Mouse (Mus musculus) CH12.LX (cell line): ENCODE measurements at regions not wholly inside any gene's neighbourhood (a gene's known extent, or its start where the extent isn't known, plus 50 kb on each side); places are given as distances from the start of the nearest gene placed in this dataset.
A peak's percentile ranks its signal among the peaks of the same experiment; 100 is the strongest.

Experiments used
- DNase-seq: peaks from one replicate; pipeline ENCODE4 v3.0.0-alpha.2; 2013; ENCODE audit errors: extremely low read depth
- H3K27ac ChIP-seq: 2 replicates; pipeline ENCODE4 v1.5.1; 2012; ENCODE audit warnings: low read depth, mild to moderate bottlenecking, control low read depth, moderate library complexity; ENCODE audit not compliant: insufficient read depth
- H3K27me3 ChIP-seq: replicated peaks from 2 replicates; pipeline ENCODE3; 2012; ENCODE audit warnings: inconsistent platforms
- H3K36me3 ChIP-seq, 2 experiments: replicated peaks in 1 of 2; 2 replicates each; pipeline versions ENCODE3 to v1.6.1; 2012; ENCODE audit warnings: inconsistent platforms in 1 of 2, low read length in 1 of 2, mild to moderate bottlenecking in 1 of 2, mixed read lengths in 1 of 2, moderate library complexity in 1 of 2; ENCODE audit not compliant: control insufficient read depth in 1 of 2, insufficient read depth in 1 of 2
- H3K4me1 ChIP-seq, 2 experiments: 2 replicates each; pipeline ENCODE4 v1.6.1; 2012; ENCODE audit warnings: inconsistent platforms in 1 of 2, moderate library complexity in 1 of 2; ENCODE audit not compliant: insufficient read depth in 2 of 2, control insufficient read depth in 1 of 2
- H3K4me2 ChIP-seq: 2 replicates; pipeline ENCODE4 v1.6.1; 2012; ENCODE audit warnings: low read depth, mild to moderate bottlenecking, control low read depth; ENCODE audit not compliant: poor library complexity, insufficient read depth, severe bottlenecking
- H3K4me3 ChIP-seq, 3 experiments: fragments of 150-350 bp in 1 of 3; sonication (generic) in 1 of 3; replicated peaks in 1 of 3; 2 replicates each; pipeline versions ENCODE3 to v1.5.1; 2011 to 2012; ENCODE audit warnings: low read depth in 2 of 3, low read length in 2 of 3, mild to moderate bottlenecking in 2 of 3, moderate library complexity in 2 of 3, control low read depth in 1 of 3, improper control_type of control experiment in 1 of 3, inconsistent platforms in 1 of 3, mixed read lengths in 1 of 3; ENCODE audit not compliant: poor library complexity in 1 of 3
- H3K79me2 ChIP-seq: replicated peaks from 2 replicates; pipeline ENCODE4 v1.6.1; 2012; ENCODE audit warnings: mild to moderate bottlenecking, moderate library complexity; ENCODE audit not compliant: control insufficient read depth, poor library complexity, insufficient read depth, severe bottlenecking; ENCODE audit errors: extremely low read depth
- H3K9ac ChIP-seq: 2 replicates; pipeline ENCODE4 v1.6.1; 2012; ENCODE audit warnings: low read depth, mild to moderate bottlenecking, control low read depth, moderate library complexity; ENCODE audit not compliant: insufficient read depth
- H3K9me3 ChIP-seq: replicated peaks from 2 replicates; pipeline ENCODE3; 2012; ENCODE audit warnings: low read length, inconsistent platforms, mixed read lengths
- CHD2 ChIP-seq: IDR thresholded peaks from 2 replicates; pipeline ENCODE4 v1.6.1; 2011; ENCODE audit warnings: low read length, improper control_type of control experiment
- CTCF ChIP-seq, 2 experiments: IDR thresholded peaks in 1 of 2; conservative IDR thresholded peaks in 1 of 2; 2 replicates each; pipeline ENCODE4 v1.5.1; 2011 to 2012; ENCODE audit warnings: low read depth in 2 of 2, low read length in 2 of 2, improper control_type of control experiment in 1 of 2, inconsistent platforms in 1 of 2, mild to moderate bottlenecking in 1 of 2, moderate library complexity in 1 of 2
- E2F4 ChIP-seq: IDR thresholded peaks from 2 replicates; pipeline ENCODE4 v1.6.1; 2011; ENCODE audit warnings: low read depth, low read length, improper control_type of control experiment; ENCODE audit not compliant: insufficient replicate concordance
- EP300 ChIP-seq: IDR thresholded peaks from 2 replicates; pipeline ENCODE4 v1.6.1; 2011; ENCODE audit warnings: low read length, improper control_type of control experiment
- HCFC1 ChIP-seq: IDR thresholded peaks from 2 replicates; pipeline ENCODE4 v1.6.1; 2012; ENCODE audit warnings: low read depth, mild to moderate bottlenecking, inconsistent platforms, low read length, improper control_type of control experiment
- MEF2A ChIP-seq: IDR thresholded peaks from 2 replicates; pipeline ENCODE4 v1.6.1; 2014; ENCODE audit warnings: low read depth, mild to moderate bottlenecking, inconsistent platforms, low read length, improper control_type of control experiment, borderline replicate concordance
- MYC ChIP-seq: IDR thresholded peaks from 2 replicates; pipeline ENCODE4 v1.6.1; 2011; ENCODE audit warnings: low read depth, mild to moderate bottlenecking, improper control_type of control experiment, low read length
- PAX5 ChIP-seq: IDR thresholded peaks from 2 replicates; pipeline ENCODE4 v1.6.1; 2012; ENCODE audit warnings: low read length, inconsistent platforms, mixed read lengths
- POLR2AphosphoS2 ChIP-seq: IDR thresholded peaks from 2 replicates; pipeline ENCODE4 v1.6.1; 2011; ENCODE audit warnings: low read depth, low read length, improper control_type of control experiment
- RCOR1 ChIP-seq: conservative IDR thresholded peaks from 2 replicates; pipeline ENCODE4 v1.6.1; 2012; ENCODE audit warnings: low read depth, mild to moderate bottlenecking, inconsistent platforms, low read length, improper control_type of control experiment
- SIN3A ChIP-seq: IDR thresholded peaks from 2 replicates; pipeline ENCODE4 v1.6.1; 2012; ENCODE audit warnings: low read length, improper control_type of control experiment, inconsistent platforms
- USF1 ChIP-seq: IDR thresholded peaks from 2 replicates; pipeline ENCODE4 v1.6.1; 2014; ENCODE audit warnings: low read depth, mild to moderate bottlenecking, inconsistent platforms, low read length, improper control_type of control experiment
- USF2 ChIP-seq: conservative IDR thresholded peaks from 2 replicates; pipeline ENCODE4 v1.6.1; 2011; ENCODE audit warnings: low read depth, low read length, improper control_type of control experiment
- ZKSCAN1 ChIP-seq: IDR thresholded peaks from 2 replicates; pipeline ENCODE4 v1.6.1; 2012; ENCODE audit warnings: low read depth, inconsistent platforms, low read length, improper control_type of control experiment, borderline replicate concordance
- ZMIZ1 ChIP-seq: IDR thresholded peaks from 2 replicates; pipeline ENCODE4 v1.6.1; 2012; ENCODE audit warnings: low read depth, mild to moderate bottlenecking, inconsistent platforms, low read length, improper control_type of control experiment
- ZNF384 ChIP-seq: IDR thresholded peaks from 2 replicates; pipeline ENCODE4 v1.6.1; 2012; ENCODE audit warnings: low read depth, low read length, improper control_type of control experiment, inconsistent platforms
- dilution Hi-C: fragments of 300-500 bp; cut with MboI; formaldehyde crosslinking; loops from 2 replicates; pipeline ENCODE4 v1.14.3; 2020; ENCODE audit warnings: low sequenced_read_pairs; ENCODE audit not compliant: extremely low pct_unique_long_range_greater_than_20kb, extremely low pct_ligation_motif_present
- in situ Hi-C: fragments of 300-500 bp; cut with MboI; formaldehyde crosslinking; loops from 3 replicates; pipeline ENCODE4 v1.14.3; 2019; ENCODE audit warnings: low sequenced_read_pairs, low pct_ligation_motif_present, low pct_unique_long_range_greater_than_20kb, mixed read lengths

DNA sequence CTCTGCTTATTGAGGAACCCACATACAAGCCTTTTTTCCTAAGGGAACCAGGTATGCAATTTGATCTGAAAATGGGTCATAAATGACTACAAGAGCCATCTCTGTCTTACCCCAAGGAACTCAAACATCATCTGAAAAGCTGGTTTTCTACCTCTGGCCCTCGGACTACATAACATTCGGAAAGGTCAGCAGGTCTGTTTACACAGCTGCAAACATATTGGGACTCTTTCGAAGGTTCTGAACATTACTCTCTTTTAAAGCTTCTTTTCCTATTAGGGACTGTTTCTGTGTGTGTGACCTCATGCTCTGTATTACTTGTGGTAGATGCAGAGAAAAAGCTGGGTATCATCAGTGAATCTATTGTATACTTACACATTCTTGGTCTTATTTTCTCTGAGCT, 491.9 kb upstream of the 4930452B06Rik start:
- dilution Hi-C loops (no loop called here), in situ Hi-C loops (no loop called here)
- DNase-seq = no peak

DNA sequence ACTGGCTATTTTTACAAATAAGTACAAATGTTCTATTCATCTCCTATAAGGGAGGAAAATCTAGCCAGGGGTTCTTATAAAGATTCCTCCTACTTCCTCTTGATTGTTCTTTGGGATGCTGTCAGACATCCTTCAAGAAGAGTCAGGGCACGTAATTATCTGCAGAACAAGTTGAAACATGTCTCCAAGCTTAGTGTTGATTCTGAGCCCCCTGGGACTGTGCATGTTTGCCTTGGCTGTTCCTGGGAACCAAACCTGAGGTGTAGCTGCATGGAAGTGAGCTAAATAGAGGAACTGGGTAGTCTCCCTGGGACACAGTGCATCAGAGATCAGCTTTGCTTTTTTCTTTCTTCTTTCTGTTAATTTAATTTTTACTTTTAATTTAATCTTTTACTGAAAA, 484.8 kb upstream of the 4930452B06Rik start:
- peak; percentile 53 for DNase-seq

More for the DNA sequence above, 491.9 kb upstream of the 4930452B06Rik start:
- Histone ChIP-seq H3K9ac (no peak overlapping the region), H3K27me3 (no peaks in the 10 kb centered on the region)
- TF ChIP-seq CTCF (conservative IDR thresholded peaks at IDR 0.05 in 1 of 2, IDR thresholded peaks at IDR 0.05 in 1 of 2; ENCODE audit: low read depth in 2 of 2, low read length in 2 of 2) (no peak), RCOR1 (no peak), MYC (no peak), CHD2 (no peak), HCFC1 (no peak), ZKSCAN1 (no peak), PAX5 (no peak), ZMIZ1 (no peak), USF1 (no peak), E2F4 (no peak), MEF2A (no peak)
- TF ChIP-seq, all 38 proteins: peak for 0
- no peaks in the 10 kb centered on the region for H3K36me3 ChIP-seq
- no peak overlapping the region for H3K4me3 ChIP-seq
- H3K4me2 ChIP-seq = no peak overlapping the region
- no peaks in the 10 kb centered on the region for H3K4me1 ChIP-seq
- H3K9me3 ChIP-seq = no peaks in the 10 kb centered on the region
- no peak overlapping the region for H3K27ac ChIP-seq
- H3K79me2 ChIP-seq = no peaks in the 10 kb centered on the region

DNA sequence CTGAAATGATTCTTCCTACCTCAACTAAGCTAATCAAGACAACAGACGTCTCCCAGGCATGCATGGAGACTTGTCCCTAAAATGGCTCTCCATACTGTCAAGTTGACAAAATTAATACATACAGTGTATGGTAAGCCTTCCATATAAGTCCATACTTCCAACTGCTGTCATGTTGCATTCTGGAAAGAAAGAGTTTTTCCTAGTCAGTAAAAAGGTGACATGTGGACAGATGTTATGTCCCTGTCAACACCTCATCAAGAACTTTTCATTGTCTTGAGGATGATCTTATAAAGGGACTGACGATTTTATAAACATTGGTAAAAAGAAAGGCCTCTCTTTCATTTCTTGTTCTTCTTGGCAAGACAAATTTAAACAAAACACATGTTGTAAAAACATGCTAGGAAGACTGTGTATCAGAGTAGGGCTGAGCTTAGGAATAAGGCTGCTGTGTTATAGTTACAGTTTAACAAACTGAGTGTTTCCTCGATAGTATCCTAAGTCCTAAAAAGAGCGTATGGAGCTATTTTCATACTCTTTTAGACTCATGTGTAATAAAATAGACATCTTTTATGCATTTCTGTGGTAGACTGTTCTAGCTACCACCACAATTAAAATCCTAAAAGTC, 480.7 kb upstream of the 4930452B06Rik start:
- peaks cover 0 to 17% of the 10 kb centered on the region in 2 experiments; a peak in 2 of 4 replicates for H3K4me1 ChIP-seq
- in situ Hi-C loops (no loop called here), dilution Hi-C loops (no loop called here)
- no peak overlapping the region for H3K9ac ChIP-seq
- H3K79me2 ChIP-seq = no peaks in the 10 kb centered on the region
- no peak overlapping the region for H3K4me3 ChIP-seq
- H3K27me3 ChIP-seq = no peaks in the 10 kb centered on the region
- DNase-seq = no peak
- H3K27ac ChIP-seq = no peak overlapping the region
- no peaks in the 10 kb centered on the region for H3K9me3 ChIP-seq
- no peak overlapping the region for H3K4me2 ChIP-seq
- H3K36me3 ChIP-seq = no peaks in the 10 kb centered on the region
- no peak for TF ChIP-seq MEF2A
- no peak for TF ChIP-seq USF2
- TF ChIP-seq EP300 = no peak
- TF ChIP-seq ZMIZ1 = no peak
- TF ChIP-seq SIN3A = no peak
- no peak for TF ChIP-seq USF1

More for the DNA sequence above, 484.8 kb upstream of the 4930452B06Rik start:
- Histone ChIP-seq H3K4me1 (peaks cover 0 to 17% of the 10 kb centered on the region in 2 experiments; a peak in 2 of 4 replicates), H3K4me3 (no peak overlapping the region), H3K36me3 (no peaks in the 10 kb centered on the region), H3K4me2 (no peak overlapping the region), H3K79me2 (no peaks in the 10 kb centered on the region), H3K27ac (no peak overlapping the region), H3K27me3 (no peaks in the 10 kb centered on the region), H3K9ac (no peak overlapping the region), H3K9me3 (no peaks in the 10 kb centered on the region)
- TF ChIP-seq ZNF384 (no peak), POLR2AphosphoS2 (no peak)
- in situ Hi-C loops = no loop called here
- dilution Hi-C loops = no loop called here
